Comparison of ENCODE assay signal across 8 mouse cellular contexts in genomic region chr7:78782639-78783581, GRCm38 (mm10). TPM values are rescaled to one million over a fixed set of nuclear protein-coding genes. Genes with fewer than 3 reads are reported as not detected.
DNase-seq lines count a peak whose midpoint lies in the region; ATAC-seq and TF ChIP-seq lines count a peak whose summit lies in the region.

Mrps11 (plus strand) TSS chr7:78783119.
Mrpl46 (minus strand) TSS chr7:78783531.

- H3K27ac ChIP-seq in cortical plate, adult 2 months (ENCODE audit: insufficient read depth, low read length): 0 out of 2 replicates have a peak within 1 kb of the TSS, but pooled peaks have one; percentile 44

- peak; percentile 99 for ATAC-seq in activated CD4-positive, CD25-positive, alpha-beta regulatory T cell, adult 4 months
- ATAC-seq in megakaryocyte progenitor cell, adult 5-6 weeks (replicated peaks; ENCODE audit: poor library complexity): peak; percentile 99

- TF ChIP-seq CTCF in cortical plate, adult 2 months (IDR thresholded peaks at IDR 0.05; ENCODE audit: extremely low read depth, insufficient read depth, low read length): no peak

- peak; percentile 88 for DNase-seq in gastrocnemius, postnatal 10 days
- peak; percentile 94 for DNase-seq in induced T-regulatory cell, adult 2 months (ENCODE audit: low read depth)
- peak; percentile 52 to 84 for DNase-seq in left cerebral cortex, adult 9 months (ENCODE audit: low spot score in 2 of 2)
- peak; percentile 90 for DNase-seq in right cerebral cortex, postnatal 14 days
- DNase-seq in urinary bladder, postnatal 36 days (ENCODE audit: low spot score in 2 of 2): peak; percentile 76 to 84

- peak within 1 kb of the TSS; percentile 86 for H3K4me3 ChIP-seq in cortical plate, adult 2 months (ENCODE audit: insufficient read depth, low read length)

- peak; percentile 45; the same call in 1 of the 2 replicates for TF ChIP-seq POLR2A in cortical plate, adult 2 months (IDR thresholded peaks at IDR 0.05; ENCODE audit: extremely low read depth, insufficient read depth, low read length)

- no peaks in the 10 kb centered on the region for H3K4me1 ChIP-seq in cortical plate, adult 2 months (ENCODE audit: control insufficient read depth, insufficient read depth, low read length)

RNA-seq across cellular contexts. Expression of gene Mrps11, which starts in this region (rescaled TPM):
- polyA plus RNA-seq in activated CD4-positive, CD25-positive, alpha-beta regulatory T cell, adult 4 months (2017; shearing (Covaris generic)): 10 to 100 TPM; 61.1 TPM
- polyA plus RNA-seq in cortical plate, adult 2 months (2012; rRNA removed): 65.0 and 69.2 TPM in 2 replicates
- 10 to 100 TPM; 24.1 to 24.4 TPM for total RNA-seq in gastrocnemius, postnatal 10 days (2021)
- total RNA-seq in megakaryocyte progenitor cell, adult 5-6 weeks (2015): 36.7 and 37.1 TPM in 2 replicates
- 43.5 and 71.5 TPM in 2 replicates for total RNA-seq in megakaryocyte progenitor cell, adult 5-6 weeks (2017)

RNA-seq across cellular contexts. Expression of gene Mrpl46, which starts in this region (rescaled TPM):
- 10 to 100 TPM; 70.4 to 78.9 TPM for polyA plus RNA-seq in activated CD4-positive, CD25-positive, alpha-beta regulatory T cell, adult 4 months (2017; shearing (Covaris generic))
- 36.0 and 37.6 TPM in 2 replicates for polyA plus RNA-seq in cortical plate, adult 2 months (2012; rRNA removed)
- total RNA-seq in gastrocnemius, postnatal 10 days (2021): 10 to 100 TPM; 27.1 to 35.4 TPM
- 37.5 and 50.6 TPM in 2 replicates for total RNA-seq in megakaryocyte progenitor cell, adult 5-6 weeks (2015)
- total RNA-seq in megakaryocyte progenitor cell, adult 5-6 weeks (2017): 43.6 and 57.2 TPM in 2 replicates

Comparison
In these comparisons a context has a peak if more than half of its experiments do, and no peak if none do; other contexts are left out.
1. Peak in every context shown above with its lines: DNase-seq, ATAC-seq, H3K4me3 ChIP-seq and H3K27ac ChIP-seq.